Mouse (Mus musculus) thymus, adult 2 months (tissue): ENCODE results near the gene Snx19.

Source experiments
- CTCF ChIP-seq: fragments of 200-500 bp; IDR thresholded peaks from 2 replicates; pipeline ENCODE4 v1.5.1; 2012; ENCODE audit warnings: mild to moderate bottlenecking, control low read depth, low read length, moderate library complexity, borderline replicate concordance; ENCODE audit not compliant: control insufficient read depth, poor library complexity, insufficient read depth; ENCODE audit errors: extremely low read depth
- POLR2A ChIP-seq: fragments of 200-500 bp; IDR thresholded peaks from 2 replicates; pipeline ENCODE4 v1.6.1; 2012; ENCODE audit warnings: mild to moderate bottlenecking, low read length, control low read depth, moderate library complexity; ENCODE audit not compliant: control insufficient read depth, poor library complexity, insufficient read depth; ENCODE audit errors: extremely low read depth

GRCm38 (mm10) chr9:30435902-30436585 is 9.1 kb downstream of the Snx19 start:
- TF ChIP-seq POLR2A (no peak), CTCF (no peak)
